Mouse (Mus musculus) retina, adult 2 months (tissue): Measurements from ENCODE around the gene Myh10.
A peak's percentile ranks its signal among the peaks of the same experiment; 100 is the strongest.

ENCODE experiments used
- DNase-seq: peaks from one replicate; pipeline ENCODE4 v3.0.0-alpha.2; 2012; ENCODE audit warnings: low read depth, low spot score

Myh10 gene

GRCm38 (mm10) chr11:68691321-68692009 is at the start of gene Myh10:
Gene Myh10, plus strand, starts transcription at chr11:68691559.
- DNase-seq, result peak; percentile 99

- no peak for DNase-seq
These were observed 46.6 kb upstream of the Myh10 start for GRCm38 (mm10) chr11:68644781-68645180.

GRCm38 (mm10) chr11:68647808-68648207 is 43.6 kb upstream of the Myh10 start:
- DNase-seq, result no peak

- DNase-seq, result no peak
These were observed 42.8 kb upstream of the Myh10 start for GRCm38 (mm10) chr11:68648385-68649148.

- DNase-seq, result no peak
These were observed 39.8 kb upstream of the Myh10 start for GRCm38 (mm10) chr11:68651518-68651917.

GRCm38 (mm10) chr11:68655524-68655923 is 35.8 kb upstream of the Myh10 start:
- no peak for DNase-seq

- no peak for DNase-seq
These were observed 34.3 kb upstream of the Myh10 start for GRCm38 (mm10) chr11:68656887-68657685.

GRCm38 (mm10) chr11:68657811-68658210 is 33.5 kb upstream of the Myh10 start:
- DNase-seq, result no peak

GRCm38 (mm10) chr11:68665331-68665730 is 26.0 kb upstream of the Myh10 start:
- no peak for DNase-seq

GRCm38 (mm10) chr11:68666210-68666609 is 25.1 kb upstream of the Myh10 start:
- DNase-seq, result no peak

- DNase-seq, result no peak
These were observed 18.9 kb upstream of the Myh10 start for GRCm38 (mm10) chr11:68672270-68672970.

- no peak for DNase-seq
These were observed 17.3 kb upstream of the Myh10 start for GRCm38 (mm10) chr11:68674071-68674470.

GRCm38 (mm10) chr11:68674643-68675042 is 16.7 kb upstream of the Myh10 start:
- no peak for DNase-seq

GRCm38 (mm10) chr11:68675274-68675673 is 16.1 kb upstream of the Myh10 start:
- no peak for DNase-seq

- no peak for DNase-seq
These were observed 10.0 kb upstream of the Myh10 start for GRCm38 (mm10) chr11:68681254-68681839.

- DNase-seq, result no peak
These were observed 9.1 kb upstream of the Myh10 start for GRCm38 (mm10) chr11:68682136-68682806.

- no peak for DNase-seq
These were observed 5.4 kb upstream of the Myh10 start for GRCm38 (mm10) chr11:68686001-68686400.

- DNase-seq, result no peak
These were observed 2.1 kb upstream of the Myh10 start for GRCm38 (mm10) chr11:68689304-68689703.

- DNase-seq, result no peak
These were observed 894 bp upstream of the Myh10 start for GRCm38 (mm10) chr11:68690465-68690864.

GRCm38 (mm10) chr11:68692010-68692692 is 792 bp downstream of the Myh10 start:
- DNase-seq, result no peak
